Mouse (Mus musculus) layer of hippocampus, adult 11-12 months (tissue): ENCODE data around the gene Cep95.
A peak's percentile ranks its signal among the peaks of the same experiment; 100 is the strongest.
"Not testable (repeated sequence)": the region's sequence is repeated elsewhere in the genome, so short reads cannot be mapped to it uniquely, and the experiment has no call there.

Experiments used
- DNase-seq: peaks from one replicate; pipeline ENCODE4 v3.0.0; 2022; ENCODE audit warnings: low spot score

Gene Cep95

DNA sequence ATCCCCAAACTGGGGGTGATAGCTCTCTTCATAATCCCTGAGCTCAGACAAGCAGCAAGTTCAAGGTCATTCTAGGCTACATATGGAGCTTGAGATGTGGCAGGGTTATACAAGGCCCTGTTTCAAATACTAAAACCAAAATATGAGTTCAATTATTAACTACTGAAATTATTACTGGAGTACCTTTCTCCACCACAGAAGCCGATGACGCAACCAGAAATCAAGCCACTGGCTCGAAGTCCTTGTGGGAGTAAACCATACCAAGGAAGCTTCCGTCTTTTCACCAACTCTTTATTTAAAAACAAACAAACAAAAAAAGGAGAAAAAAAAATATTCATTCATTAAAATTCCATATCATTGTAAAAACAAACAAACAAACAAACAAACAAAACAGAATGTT is 12.1 kb upstream of the Cep95 start:
- no peak for DNase-seq

GRCm38 (mm10) chr11:106777395-106777794 is 11.7 kb upstream of the Cep95 start:
- no peak for DNase-seq

- no peak for DNase-seq
Measured at GRCm38 (mm10) chr11:106778132-106778531, 10.9 kb upstream of the Cep95 start.

GRCm38 (mm10) chr11:106778589-106779387 is 10.3 kb upstream of the Cep95 start:
- no peak for DNase-seq

DNA sequence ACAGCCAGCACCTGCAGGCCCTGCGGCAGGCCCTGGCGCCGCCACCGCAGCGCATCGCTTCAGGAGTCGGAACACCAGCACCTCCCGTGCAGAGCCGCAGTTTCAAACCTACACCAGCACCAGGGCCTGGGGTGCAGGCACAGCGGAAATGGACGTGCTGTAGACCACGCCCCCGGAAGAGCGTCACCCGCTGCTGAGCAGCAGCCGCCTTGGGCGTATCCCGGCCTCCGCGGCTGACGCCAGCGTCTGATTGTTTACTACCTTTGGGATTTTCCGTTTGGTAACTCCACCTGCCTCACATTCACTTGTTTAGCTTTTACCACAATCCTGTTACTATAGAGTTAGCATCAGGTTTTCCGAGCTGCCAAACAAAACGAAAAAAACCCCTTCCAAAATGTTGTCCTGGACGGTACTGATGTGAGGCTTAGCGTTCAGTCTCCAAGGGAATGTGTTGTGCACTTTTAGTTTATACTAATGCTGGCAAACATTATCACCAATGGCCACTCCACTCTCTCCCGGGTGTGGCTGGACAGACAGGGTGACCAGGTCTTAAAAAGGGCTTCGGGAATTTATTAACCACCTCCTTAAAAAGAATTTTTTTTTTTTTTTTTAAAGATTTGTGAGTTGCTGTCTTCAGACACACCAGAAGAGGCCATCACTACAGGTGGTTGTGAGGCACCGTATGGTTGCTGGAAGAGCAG is 9.5 kb upstream of the Cep95 start, which contains the start of gene Polg2:
Gene Polg2, minus strand, starts transcription at position 150 of the 701 bp plus-strand sequence.
- peak; percentile 91 for DNase-seq

GRCm38 (mm10) chr11:106780089-106780425 is 9.0 kb upstream of the Cep95 start:
- DNase-seq: no peak

- no peak for DNase-seq
Measured at GRCm38 (mm10) chr11:106780590-106781220, 8.3 kb upstream of the Cep95 start.

- DNase-seq: not testable (repeated sequence)
Measured at GRCm38 (mm10) chr11:106782271-106782670, 6.8 kb upstream of the Cep95 start.

DNA sequence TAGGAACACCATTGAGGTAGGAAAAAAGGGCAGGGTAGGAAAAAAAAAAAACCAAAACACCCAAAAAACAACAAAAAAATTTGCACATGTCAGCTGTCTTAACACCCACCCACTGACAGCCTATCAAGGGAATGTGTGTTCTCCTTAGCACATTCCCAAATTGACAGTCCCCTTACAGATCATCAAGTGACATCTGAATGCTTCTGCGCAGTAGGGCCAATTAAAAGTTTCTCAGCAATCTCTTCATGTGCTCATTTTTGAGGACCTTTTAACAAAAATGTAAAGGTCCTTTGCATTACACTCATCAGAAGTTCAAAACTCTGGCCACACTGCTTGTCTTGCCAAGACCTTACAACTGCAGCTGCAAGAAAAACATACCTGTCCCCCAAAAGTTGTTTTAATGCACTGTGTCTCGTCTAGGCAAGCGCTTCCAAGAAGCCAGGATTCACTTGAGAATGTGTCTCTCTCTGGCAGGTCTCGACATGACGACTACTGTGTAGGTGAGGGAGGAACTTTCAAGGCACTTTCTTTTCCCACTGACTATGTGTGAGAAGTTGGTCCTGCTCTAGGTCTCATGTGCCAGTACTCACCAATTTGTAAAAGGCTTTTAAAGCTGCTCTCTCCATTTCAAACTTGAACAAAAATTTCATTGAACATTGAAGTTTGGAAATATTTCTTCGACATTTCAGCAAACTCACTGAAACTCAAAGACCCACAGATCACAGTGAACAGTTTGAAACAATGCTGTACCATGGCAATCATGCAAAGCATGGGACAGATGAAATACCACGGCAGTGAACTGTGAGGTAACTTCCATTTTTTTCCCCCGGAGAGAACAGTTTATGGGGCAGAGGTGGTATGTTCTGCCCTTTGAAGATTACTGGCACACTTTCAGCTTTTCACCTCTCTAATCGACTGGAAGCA is 5.9 kb upstream of the Cep95 start:
- DNase-seq: no peak

DNA sequence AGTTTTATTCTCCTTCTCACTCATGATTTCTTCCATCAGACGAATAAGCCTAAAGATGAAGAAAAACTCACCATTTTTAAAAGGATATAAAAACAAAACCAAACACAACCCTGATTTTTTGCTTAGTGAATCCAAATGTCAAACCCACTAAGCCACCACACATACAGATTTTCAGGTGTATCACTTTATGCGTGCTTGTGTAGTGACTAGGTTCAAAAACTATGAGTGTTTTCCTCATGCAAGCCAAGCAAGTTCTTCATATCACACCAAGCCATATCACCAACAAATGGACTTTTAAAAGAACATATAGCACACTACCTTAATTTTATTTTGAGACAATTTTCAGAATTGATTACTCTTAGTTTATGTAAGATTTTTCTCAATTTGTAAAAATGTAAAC is 4.6 kb upstream of the Cep95 start:
- DNase-seq: no peak

- DNase-seq: no peak
Measured at GRCm38 (mm10) chr11:106785043-106785442, 4.0 kb upstream of the Cep95 start.

DNA sequence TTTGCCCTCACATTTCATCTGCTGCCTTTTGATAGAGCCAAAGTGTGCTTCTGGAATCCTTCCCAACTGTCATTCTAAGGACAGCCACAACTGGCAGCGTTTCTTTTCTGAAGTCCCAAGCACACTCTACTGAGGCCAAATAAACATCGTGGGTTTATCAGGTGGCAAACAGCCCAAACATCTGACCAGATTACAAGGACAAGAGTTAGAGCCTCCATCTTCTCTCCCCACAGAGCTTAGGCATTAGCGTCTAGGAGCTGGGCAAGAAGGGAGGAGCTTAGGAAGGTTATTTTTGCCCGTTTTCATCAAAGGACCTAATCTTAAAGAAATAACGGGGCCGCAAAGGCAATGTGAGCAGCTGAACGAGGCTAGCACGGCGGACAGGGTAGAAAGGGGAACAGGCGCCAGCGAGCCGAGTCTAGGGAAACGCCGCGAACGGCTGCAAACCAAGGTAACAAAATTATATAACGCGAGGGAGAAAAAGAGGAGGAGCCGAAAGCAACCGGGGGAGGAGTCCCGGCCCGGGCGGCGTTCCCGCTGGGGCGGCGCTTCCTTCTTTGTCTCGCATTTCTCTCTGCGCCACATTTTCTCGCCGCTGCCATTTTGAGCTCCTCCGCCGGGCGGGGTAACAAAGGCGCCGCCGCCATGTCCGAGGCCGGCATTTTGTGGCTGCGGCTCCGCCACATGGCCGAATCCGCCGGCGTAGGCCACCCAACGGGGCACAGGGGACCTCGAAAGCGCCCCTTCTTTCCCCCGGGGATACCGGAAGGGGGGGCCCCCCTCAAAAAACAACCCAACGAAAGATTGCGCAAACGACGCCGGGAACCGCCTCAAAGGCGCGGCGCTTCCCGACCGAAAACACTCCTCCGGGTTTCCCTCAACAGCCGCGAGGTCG is 1.7 kb upstream of the Cep95 start:
- DNase-seq: peak; percentile 91

DNA sequence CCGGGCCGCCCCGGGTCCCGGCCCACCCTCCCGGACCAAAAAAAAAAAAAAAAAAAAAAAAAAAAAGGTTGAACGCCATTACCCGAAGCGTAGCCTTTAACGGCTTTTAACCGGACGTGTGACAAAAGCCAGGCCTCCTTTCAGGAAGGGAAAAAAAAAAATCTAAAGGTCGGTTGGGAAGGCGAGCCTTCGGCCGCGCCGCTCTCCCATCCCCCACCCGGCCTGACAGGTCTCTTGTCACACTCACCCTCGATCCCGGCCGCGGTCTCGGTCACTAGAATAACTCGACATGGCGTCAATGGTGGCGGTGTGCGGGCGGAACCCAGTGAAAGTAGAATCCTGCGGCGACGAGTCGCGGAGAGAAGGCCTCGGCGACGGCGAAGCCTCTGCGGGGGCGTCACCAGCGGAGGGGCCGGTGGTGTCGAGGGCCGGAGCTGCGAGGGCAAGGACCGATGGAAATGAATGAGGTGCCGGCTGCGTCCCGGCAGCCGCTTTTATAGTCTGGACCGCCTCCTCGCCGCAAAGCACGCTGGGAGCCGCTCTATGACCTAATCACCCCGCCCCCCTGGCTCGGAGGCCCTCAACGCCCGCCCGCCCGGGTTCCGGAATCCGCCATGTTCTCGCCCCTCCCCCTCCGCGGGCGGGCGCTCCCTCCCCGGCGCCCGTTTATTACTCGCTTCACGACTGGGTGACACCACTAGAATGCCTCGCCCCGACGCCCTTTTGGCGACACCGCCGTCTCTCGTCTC is 852 bp upstream of the Cep95 start:
- peak; percentile 99 for DNase-seq

GRCm38 (mm10) chr11:106789649-106790048 is 597 bp downstream of the Cep95 start:
- no peak for DNase-seq

DNA sequence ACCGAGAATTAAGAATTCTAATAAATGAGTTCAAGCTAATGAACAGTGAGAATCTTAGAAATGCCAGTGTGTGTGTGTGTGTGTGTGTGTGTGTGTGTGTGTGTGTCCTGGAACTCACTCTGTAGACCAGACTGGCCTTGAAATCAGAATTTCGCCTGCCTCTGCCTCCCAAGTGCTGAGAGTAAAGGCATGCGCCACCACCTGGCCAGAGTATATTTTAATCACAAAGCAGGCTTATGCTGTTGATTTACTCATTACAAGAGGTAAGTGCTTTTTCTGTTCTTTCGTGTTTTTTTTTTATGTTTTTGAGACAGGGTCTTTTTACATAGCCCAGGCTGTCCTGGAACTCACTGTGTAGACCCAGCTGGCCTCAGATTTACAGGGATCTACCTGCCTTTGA is 4.8 kb downstream of the Cep95 start:
- no peak for DNase-seq

DNA sequence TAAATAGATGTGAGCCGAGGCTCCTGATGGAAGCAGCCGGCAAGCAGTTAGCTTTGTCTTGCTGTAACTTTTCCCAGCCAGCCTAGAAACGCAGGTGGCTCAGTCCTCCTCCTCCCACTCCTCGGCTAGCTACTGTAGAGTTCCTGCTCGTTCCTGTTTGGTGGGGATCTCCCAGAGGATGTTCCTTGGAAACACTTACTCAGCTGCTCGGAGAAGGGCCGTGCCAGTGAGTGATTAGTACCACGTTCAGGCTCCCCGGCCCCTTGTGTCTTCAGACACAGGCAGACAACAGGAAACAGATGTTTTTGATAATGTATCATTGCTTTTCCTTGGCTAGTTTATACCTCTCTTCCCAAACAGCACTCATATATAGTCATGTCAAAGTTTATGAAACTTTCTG is 6.6 kb downstream of the Cep95 start:
- no peak for DNase-seq

DNA sequence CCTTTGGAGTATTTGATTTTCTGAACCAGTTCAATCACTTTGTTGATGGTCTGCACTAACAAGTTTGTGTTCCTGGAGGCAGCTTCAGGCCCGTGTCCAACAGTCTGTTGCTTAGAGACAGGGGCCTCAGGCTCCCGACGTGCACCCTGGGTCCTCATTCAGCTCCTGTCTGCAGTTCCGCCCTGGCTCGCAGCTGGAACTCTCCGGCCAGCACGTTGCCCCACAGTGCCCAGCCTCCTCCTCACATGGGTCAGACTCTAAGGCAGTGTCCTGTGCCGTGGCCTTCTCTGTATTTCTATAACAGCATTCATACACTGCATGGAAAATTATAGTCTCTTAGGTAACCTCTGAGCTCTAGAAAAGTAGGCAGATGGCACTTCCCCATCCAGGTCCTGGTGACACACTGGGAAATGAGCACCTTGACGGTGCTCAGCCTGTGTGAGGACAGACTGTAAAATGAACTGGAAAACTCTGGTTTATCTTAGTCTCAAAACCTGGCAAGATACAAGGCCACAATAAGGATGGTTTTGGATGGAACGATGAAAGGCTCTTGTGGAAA is 13.1 kb downstream of the Cep95 start:
- DNase-seq: no peak

- DNase-seq: not testable (repeated sequence)
Measured at GRCm38 (mm10) chr11:106807442-106807841, 18.4 kb downstream of the Cep95 start.

DNA sequence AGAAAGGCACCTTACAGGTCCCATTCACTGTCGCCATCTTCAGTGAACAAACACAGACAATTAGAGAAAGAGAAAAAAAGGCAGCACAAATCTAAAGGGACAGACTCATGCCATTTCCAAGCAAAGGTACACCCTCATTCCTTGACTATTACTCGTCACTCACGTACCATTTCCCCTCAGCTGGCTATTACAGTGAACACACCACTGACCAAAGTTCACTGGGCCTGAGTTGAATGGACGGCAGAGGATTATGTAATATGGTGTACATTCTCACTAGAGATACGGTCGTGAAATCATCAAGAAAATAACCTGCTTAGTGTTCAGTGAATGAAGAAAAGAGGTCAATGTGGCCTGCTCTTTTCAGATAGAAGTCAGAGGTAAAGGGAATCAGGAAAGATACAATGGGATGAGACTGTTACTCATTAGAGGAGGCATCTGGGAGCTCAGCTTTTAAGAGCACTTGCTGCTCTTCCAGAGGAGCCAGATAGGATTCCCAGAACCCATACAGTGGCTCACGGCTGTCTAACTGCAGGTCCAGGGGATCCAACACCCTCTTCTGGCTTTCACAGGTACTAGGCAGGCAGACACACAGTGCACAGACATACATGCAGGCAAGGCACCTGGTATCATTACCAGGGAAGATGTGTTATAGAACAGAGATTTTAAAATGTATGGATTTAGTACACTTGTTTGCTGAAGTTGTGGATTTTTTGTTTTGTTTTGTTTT is 23.5 kb downstream of the Cep95 start:
- no peak for DNase-seq
